ENCODE assay signal across 9 mouse cellular contexts in genomic region chr11:4946530-4946929, GRCm38 (mm10). TPM values are rescaled to one million over a fixed set of nuclear protein-coding genes. Genes with fewer than 3 reads are reported as not detected.
DNase-seq lines count a peak whose midpoint lies in the region; ATAC-seq and TF ChIP-seq lines count a peak whose summit lies in the region.
"Had no signal": no experiment of that assay in that cellular context is flagged by ENCODE, and none has a peak within 500 bp of the region (broad histone marks: within the 10 kb centered on the region; RNA-seq: fewer than 3 reads in every experiment).

No protein-coding gene starts in this region.

- H3K4me2 ChIP-seq in kidney, postnatal 0 days (ENCODE audit: low read length), result peak overlapping the region; percentile 87; the same call in 1 of the 2 replicates
- peak overlapping the region; percentile 93; the same call in 1 of the 2 replicates for H3K4me2 ChIP-seq in hindbrain, embryonic 11.5 days (replicated peaks; ENCODE audit: low read depth, low read length)
- peak overlapping the region; percentile 87 for H3K4me2 ChIP-seq in midbrain, embryonic 12.5 days (replicated peaks)

- peaks cover 51% of the 10 kb centered on the region for H3K27me3 ChIP-seq in kidney, postnatal 0 days (ENCODE audit: insufficient read depth, low read length)
- H3K27me3 ChIP-seq in hindbrain, embryonic 11.5 days (ENCODE audit: control insufficient read depth, insufficient read depth, low read length), result peaks cover 56% of the 10 kb centered on the region
- H3K27me3 ChIP-seq in midbrain, embryonic 12.5 days, result peaks cover 70% of the 10 kb centered on the region

- no peaks in the 10 kb centered on the region for H3K9me3 ChIP-seq in kidney, postnatal 0 days (replicated peaks; ENCODE audit: low read length)
- no peaks in the 10 kb centered on the region for H3K9me3 ChIP-seq in hindbrain, embryonic 11.5 days (ENCODE audit: control insufficient read depth, low read length)
- no peaks in the 10 kb centered on the region for H3K9me3 ChIP-seq in midbrain, embryonic 12.5 days

- DNase-seq in kidney, postnatal 0 days (ENCODE audit: low spot score), result no peak
- no peak for DNase-seq in kidney, adult 18-20 months
- DNase-seq in hindbrain, embryonic 11.5 days (ENCODE audit: low spot score), result no peak
- no peak for DNase-seq in embryo, embryonic 11 days
- no peak for DNase-seq in thymus, postnatal 0 days (ENCODE audit: low spot score)
- DNase-seq in thymus, postnatal 4 days, result no peak

- no peaks in the 10 kb centered on the region for H3K36me3 ChIP-seq in kidney, postnatal 0 days (ENCODE audit: insufficient read depth, low read length)
- no peaks in the 10 kb centered on the region for H3K36me3 ChIP-seq in hindbrain, embryonic 11.5 days (ENCODE audit: control insufficient read depth, insufficient read depth, low read length)
- no peaks in the 10 kb centered on the region for H3K36me3 ChIP-seq in midbrain, embryonic 12.5 days

- H3K27ac ChIP-seq in kidney, postnatal 0 days, result no peak overlapping the region
- H3K27ac ChIP-seq in brown adipose tissue, adult 24 weeks (replicated peaks; ENCODE audit: low read depth, low read length), result no peak overlapping the region
- no peak overlapping the region for H3K27ac ChIP-seq in hindbrain, embryonic 11.5 days (ENCODE audit: low read depth, low read length)
- H3K27ac ChIP-seq in midbrain, embryonic 12.5 days (replicated peaks), result no peak overlapping the region
- H3K27ac ChIP-seq: liver, embryonic 14.5 days had no signal

- H3K4me3 ChIP-seq in kidney, postnatal 0 days (replicated peaks; ENCODE audit: low read depth, low read length), result peak overlapping the region; percentile 46
- peak overlapping the region; percentile 56 for H3K4me3 ChIP-seq in brown adipose tissue, adult 24 weeks (ENCODE audit: insufficient read depth, low read depth, low read length)
- peak overlapping the region; percentile 49 for H3K4me3 ChIP-seq in hindbrain, embryonic 11.5 days (ENCODE audit: low read depth, low read length)
- peak overlapping the region; percentile 58 for H3K4me3 ChIP-seq in midbrain, embryonic 12.5 days

- 38% methylated on average over 13 of the region's 13 CpGs for WGBS in kidney, postnatal 0 days
- 47% methylated on average over 13 of the region's 13 CpGs for WGBS in hindbrain, embryonic 11.5 days
- WGBS in midbrain, embryonic 12.5 days, result 42% methylated on average over 13 of the region's 13 CpGs

- ATAC-seq in kidney, postnatal 0 days (replicated peaks; ENCODE audit: low FRiP score, low read depth), result no peak
- peak; percentile 33; the same call in 1 of the 2 replicates for ATAC-seq in hindbrain, embryonic 11.5 days (ENCODE audit: low FRiP score)
- peak; percentile 38; the same call in 1 of the 2 replicates for ATAC-seq in midbrain, embryonic 12.5 days (ENCODE audit: low FRiP score, low read depth)

- TF ChIP-seq CTCF in kidney, postnatal 0 days (IDR thresholded peaks at IDR 0.05; ENCODE audit: low read depth), result no peak

- H3K9ac ChIP-seq in kidney, postnatal 0 days (ENCODE audit: low read depth, low read length), result no peak overlapping the region
- H3K9ac ChIP-seq in hindbrain, embryonic 11.5 days (ENCODE audit: low read depth, low read length), result no peak overlapping the region
- no peak overlapping the region for H3K9ac ChIP-seq in midbrain, embryonic 12.5 days (replicated peaks)
- H3K9ac ChIP-seq: liver, embryonic 14.5 days had no signal

- H3K4me1 ChIP-seq in kidney, postnatal 0 days (replicated peaks; ENCODE audit: insufficient read depth, low read length), result peaks cover 13% of the 10 kb centered on the region; the same call in 1 of the 2 replicates
- H3K4me1 ChIP-seq in brown adipose tissue, adult 24 weeks (ENCODE audit: control insufficient read depth, insufficient read depth, insufficient read length, low read length), result 0 out of 2 replicates have a peak, but pooled peaks cover 3% of the 10 kb centered on the region
- H3K4me1 ChIP-seq in hindbrain, embryonic 11.5 days (replicated peaks; ENCODE audit: control insufficient read depth, insufficient read depth, low read length), result peaks cover 10% of the 10 kb centered on the region
- H3K4me1 ChIP-seq in midbrain, embryonic 12.5 days, result peaks cover 18% of the 10 kb centered on the region

RNA-seq across cellular contexts. Expression of gene Nefh, which starts 1.3 kb away (rescaled TPM):
- polyA plus RNA-seq in kidney, postnatal 0 days (2015; fragmentation: Nextera tagmentation; extraction: Ambion mirVana), result 0.08 and 0.11 TPM in 2 replicates
- not detected in 2 replicates for polyA plus RNA-seq in brown adipose tissue, adult 24 weeks (2012; ENCODE audit: insufficient read depth, insufficient read length, missing spikeins)
- polyA plus RNA-seq in hindbrain, embryonic 11.5 days (2014; fragmentation: Nextera tagmentation; extraction: Ambion mirVana), result 0.82 and 1.2 TPM in 2 replicates
- polyA plus RNA-seq in midbrain, embryonic 12.5 days (2016; fragmentation: Nextera tagmentation; extraction: Ambion mirVana), result 0.77 and 0.93 TPM in 2 replicates
- polyA plus RNA-seq in thymus, postnatal 0 days (2015; fragmentation: Nextera tagmentation; extraction: Ambion mirVana), result 3.1 and 3.9 TPM in 2 replicates

RNA-seq across cellular contexts. Expression of gene Ap1b1, which starts 40.1 kb away (rescaled TPM):
- 54.5 and 61.6 TPM in 2 replicates for polyA plus RNA-seq in kidney, postnatal 0 days (2015; fragmentation: Nextera tagmentation; extraction: Ambion mirVana)
- polyA plus RNA-seq in brown adipose tissue, adult 24 weeks (2012; ENCODE audit: insufficient read depth, insufficient read length, missing spikeins), result 27.0 and 49.5 TPM in 2 replicates
- polyA plus RNA-seq in hindbrain, embryonic 11.5 days (2014; fragmentation: Nextera tagmentation; extraction: Ambion mirVana), result 60.7 and 61.3 TPM in 2 replicates
- polyA plus RNA-seq in midbrain, embryonic 12.5 days (2016; fragmentation: Nextera tagmentation; extraction: Ambion mirVana), result 75.9 and 78.2 TPM in 2 replicates
- polyA plus RNA-seq in thymus, postnatal 0 days (2015; fragmentation: Nextera tagmentation; extraction: Ambion mirVana), result 56.7 and 59.0 TPM in 2 replicates

RNA-seq across cellular contexts. Expression of gene Thoc5, which starts 51.4 kb away (rescaled TPM):
- 27.3 and 29.8 TPM in 2 replicates for polyA plus RNA-seq in kidney, postnatal 0 days (2015; fragmentation: Nextera tagmentation; extraction: Ambion mirVana)
- 14.9 and 18.1 TPM in 2 replicates for polyA plus RNA-seq in brown adipose tissue, adult 24 weeks (2012; ENCODE audit: insufficient read depth, insufficient read length, missing spikeins)
- polyA plus RNA-seq in hindbrain, embryonic 11.5 days (2014; fragmentation: Nextera tagmentation; extraction: Ambion mirVana), result 61.9 and 64.7 TPM in 2 replicates
- polyA plus RNA-seq in midbrain, embryonic 12.5 days (2016; fragmentation: Nextera tagmentation; extraction: Ambion mirVana), result 56.3 and 61.8 TPM in 2 replicates
- 35.4 and 37.7 TPM in 2 replicates for polyA plus RNA-seq in thymus, postnatal 0 days (2015; fragmentation: Nextera tagmentation; extraction: Ambion mirVana)
